Mouse (Mus musculus) small intestine, adult 2 months (tissue): ENCODE results near the gene Rpl10.

Experiments used
- CTCF ChIP-seq: fragments of 200-500 bp; IDR thresholded peaks from 2 replicates; pipeline ENCODE4 v1.5.1; 2012; ENCODE audit warnings: low read depth, mild to moderate bottlenecking, control low read depth, inconsistent platforms, low read length, moderate library complexity, mixed read lengths; ENCODE audit not compliant: insufficient replicate concordance, insufficient read length; ENCODE audit errors: extremely low read depth
- POLR2A ChIP-seq: fragments of 200-500 bp; IDR thresholded peaks from 2 replicates; pipeline ENCODE4 v1.6.1; 2012; ENCODE audit warnings: low read depth, mild to moderate bottlenecking, control low read depth, inconsistent platforms, low read length, moderate library complexity

- TF ChIP-seq POLR2A (no peak), CTCF (no peak)
Measured at GRCm38 (mm10) chrX:74273422-74274322, 3.1 kb downstream of the Rpl10 start.
